Mouse (Mus musculus) myocyte (in vitro differentiated cells): ENCODE measurements around the gene Zfp652. TPM values are rescaled to one million over a fixed set of nuclear protein-coding genes. Genes with fewer than 3 reads are reported as not detected.
A peak's percentile ranks its signal among the peaks of the same experiment; 100 is the strongest.

Experiments used
- H3K27me3 ChIP-seq: one replicate; pipeline ENCODE4 v1.6.1; 2011; ENCODE audit not compliant: control insufficient read depth, insufficient read depth, insufficient read length
- H3K36me3 ChIP-seq: one replicate; pipeline ENCODE4 v1.6.1; 2011; ENCODE audit not compliant: control insufficient read depth, insufficient read depth
- H3K4me2 ChIP-seq: one replicate; pipeline ENCODE4 v1.6.1; 2011; ENCODE audit warnings: low read depth, control low read depth
- H3K4me3 ChIP-seq: one replicate; pipeline ENCODE4 v1.5.1; 2011; ENCODE audit warnings: mild to moderate bottlenecking, control low read depth, moderate library complexity
- H3K79me2 ChIP-seq: one replicate; pipeline ENCODE4 v1.6.1; 2011; ENCODE audit not compliant: control insufficient read depth, insufficient read depth
- H3ac ChIP-seq: one replicate; pipeline ENCODE4 v1.6.1; 2011; ENCODE audit not compliant: control insufficient read depth, insufficient read length
- CEBPB ChIP-seq: IDR thresholded peaks from 2 replicates; pipeline ENCODE4 v1.6.1; 2011; ENCODE audit warnings: mild to moderate bottlenecking, moderate library complexity; ENCODE audit not compliant: poor library complexity, insufficient read depth, severe bottlenecking
- E2F4 ChIP-seq: IDR thresholded peaks from one replicate; pipeline ENCODE4 v1.6.1; 2011; ENCODE audit warnings: mild to moderate bottlenecking, control low read depth, moderate library complexity; ENCODE audit not compliant: insufficient read depth
- MAX ChIP-seq: IDR thresholded peaks from one replicate; pipeline ENCODE4 v1.6.1; 2011; ENCODE audit warnings: low read depth, mild to moderate bottlenecking, control low read depth
- MYOD1 ChIP-seq, 3 experiments: IDR thresholded peaks; one replicate each; pipeline ENCODE4 v1.6.1; 2011; ENCODE audit warnings: control low read depth in 2 of 3, low read depth in 2 of 3, mild to moderate bottlenecking in 2 of 3, moderate library complexity in 1 of 3; ENCODE audit not compliant: insufficient read length in 2 of 3, control insufficient read depth in 1 of 3
- MYOG ChIP-seq, 3 experiments: IDR thresholded peaks; one replicate each; pipeline ENCODE4 v1.6.1; 2011; ENCODE audit warnings: control low read depth in 2 of 3, low read depth in 2 of 3, mild to moderate bottlenecking in 2 of 3; ENCODE audit not compliant: insufficient read length in 2 of 3, control insufficient read depth in 1 of 3, insufficient read depth in 1 of 3
- POLR2A ChIP-seq: IDR thresholded peaks from one replicate; pipeline ENCODE4 v1.6.1; 2011; ENCODE audit warnings: low read depth, mild to moderate bottlenecking, control low read depth, moderate library complexity; ENCODE audit not compliant: insufficient read length
- POLR2AphosphoS2 ChIP-seq: IDR thresholded peaks from one replicate; pipeline ENCODE4 v1.6.1; 2011; ENCODE audit warnings: low read depth, control low read depth; ENCODE audit not compliant: insufficient read length
- REST ChIP-seq: IDR thresholded peaks from one replicate; pipeline ENCODE4 v1.6.1; 2011; ENCODE audit warnings: mild to moderate bottlenecking, control low read depth, moderate library complexity; ENCODE audit not compliant: insufficient read depth, insufficient read length
- SRF ChIP-seq: IDR thresholded peaks from one replicate; pipeline ENCODE4 v1.6.1; 2011; ENCODE audit warnings: low read depth; ENCODE audit not compliant: control insufficient read depth, insufficient read length
- TCF12 ChIP-seq: IDR thresholded peaks from one replicate; pipeline ENCODE4 v1.6.1; 2011; ENCODE audit warnings: mild to moderate bottlenecking, control low read depth; ENCODE audit not compliant: poor library complexity, insufficient read depth, severe bottlenecking
- TCF3 ChIP-seq: IDR thresholded peaks from one replicate; pipeline ENCODE4 v1.6.1; 2011; ENCODE audit warnings: low read depth, control low read depth; ENCODE audit not compliant: insufficient read length
- USF1 ChIP-seq: IDR thresholded peaks from one replicate; pipeline ENCODE4 v1.6.1; 2011; ENCODE audit warnings: low read depth, mild to moderate bottlenecking, control low read depth, moderate library complexity
- polyA plus RNA-seq: library from polyadenylated mRNA; unstranded; fragments of >200 nt; fragmentation: generic; extraction: Trizol; gene quantifications from one replicate; pipeline ENCODE4 v1.2.1, GENCODE M21; 2012; ENCODE audit warnings: missing spikeins

The Zfp652 gene
- polyA plus RNA-seq, 1 experiment: 6.4 TPM

GRCm38 (mm10) chr11:95826317-95827167, 114.1 kb downstream of the Zfp652 start:
- Histone ChIP-seq H3K79me2 (no peaks in the 10 kb centered on the region), H3ac (no peak overlapping the region), H3K27me3 (no peaks in the 10 kb centered on the region), H3K4me3 (peak overlapping the region; percentile 86), H3K36me3 (no peaks in the 10 kb centered on the region), H3K4me2 (peak overlapping the region; percentile 48)
- no peak for TF ChIP-seq TCF3
- no peak for TF ChIP-seq TCF12
- TF ChIP-seq POLR2AphosphoS2: no peak
- TF ChIP-seq USF1: no peak
- no peak for TF ChIP-seq CEBPB
- TF ChIP-seq MAX: no peak
- no peak for TF ChIP-seq POLR2A
- TF ChIP-seq REST: no peak
- TF ChIP-seq MYOD1 (IDR thresholded peaks at IDR 0.05; ENCODE audit: control insufficient read depth in 1 of 3, insufficient read length in 2 of 3, low read depth in 2 of 3): no peak
- no peak for TF ChIP-seq SRF
- TF ChIP-seq E2F4: no peak
- TF ChIP-seq MYOG (IDR thresholded peaks at IDR 0.05; ENCODE audit: control insufficient read depth in 1 of 3, insufficient read depth in 1 of 3, insufficient read length in 2 of 3, low read depth in 2 of 3): no peak

- Histone ChIP-seq H3K4me2 (peak overlapping the region; percentile 48), H3K27me3 (no peaks in the 10 kb centered on the region), H3ac (no peak overlapping the region), H3K36me3 (no peaks in the 10 kb centered on the region), H3K79me2 (no peaks in the 10 kb centered on the region), H3K4me3 (no peak overlapping the region)
- no peak for TF ChIP-seq POLR2AphosphoS2
- TF ChIP-seq MYOG (IDR thresholded peaks at IDR 0.05; ENCODE audit: control insufficient read depth in 1 of 3, insufficient read depth in 1 of 3, insufficient read length in 2 of 3, low read depth in 2 of 3): no peak
- TF ChIP-seq CEBPB: no peak
- no peak for TF ChIP-seq TCF12
- no peak for TF ChIP-seq USF1
- TF ChIP-seq SRF: no peak
- no peak for TF ChIP-seq MYOD1 (IDR thresholded peaks at IDR 0.05; ENCODE audit: control insufficient read depth in 1 of 3, insufficient read length in 2 of 3, low read depth in 2 of 3)
- no peak for TF ChIP-seq MAX
- TF ChIP-seq REST: no peak
Observed at GRCm38 (mm10) chr11:95827168-95827447, 114.6 kb downstream of the Zfp652 start.

- no peaks in the 10 kb centered on the region for H3K79me2 ChIP-seq
- no peak overlapping the region for H3ac ChIP-seq
- H3K4me3 ChIP-seq: no peak overlapping the region
- H3K36me3 ChIP-seq: no peaks in the 10 kb centered on the region
- no peaks in the 10 kb centered on the region for H3K27me3 ChIP-seq
- peak overlapping the region; percentile 48 for H3K4me2 ChIP-seq
- TF ChIP-seq MYOD1 (IDR thresholded peaks at IDR 0.05; ENCODE audit: control insufficient read depth in 1 of 3, insufficient read length in 2 of 3, low read depth in 2 of 3): no peak
Observed at GRCm38 (mm10) chr11:95827464-95828085, 115.1 kb downstream of the Zfp652 start.

- TF ChIP-seq TCF12 (no peak), USF1 (no peak), TCF3 (no peak), POLR2AphosphoS2 (no peak), CEBPB (no peak), MYOD1 (IDR thresholded peaks at IDR 0.05; ENCODE audit: control insufficient read depth in 1 of 3, insufficient read length in 2 of 3, low read depth in 2 of 3) (no peak), MYOG (IDR thresholded peaks at IDR 0.05; ENCODE audit: control insufficient read depth in 1 of 3, insufficient read depth in 1 of 3, insufficient read length in 2 of 3, low read depth in 2 of 3) (no peak), POLR2A (no peak), E2F4 (no peak), SRF (no peak), REST (no peak)
- Histone ChIP-seq H3K79me2 (no peaks in the 10 kb centered on the region), H3K36me3 (no peaks in the 10 kb centered on the region), H3K4me3 (no peak overlapping the region), H3K27me3 (no peaks in the 10 kb centered on the region), H3K4me2 (peak overlapping the region; percentile 48), H3ac (no peak overlapping the region)
Observed at GRCm38 (mm10) chr11:95828181-95828964, 115.9 kb downstream of the Zfp652 start.
